Mouse (Mus musculus) left cerebral cortex, adult 11 months (tissue): ENCODE measurements around the gene Plekhj1.
"Not testable (repeated sequence)": the region's sequence is repeated elsewhere in the genome, so short reads cannot be mapped to it uniquely, and the experiment has no call there.

Experiments
- DNase-seq: peaks from one replicate; pipeline ENCODE4 v3.0.0; 2022; ENCODE audit warnings: low spot score

The Plekhj1 gene

GRCm38 (mm10) chr10:80798150-80799006, at the start of gene Plekhj1, which contains the start of gene Sf3a2:
Plekhj1 (minus strand) TSS chr10:80798626.
Sf3a2 (plus strand) TSS chr10:80798198.
- peak; percentile 90 for DNase-seq

GRCm38 (mm10) chr10:80845732-80846131, 47.3 kb upstream of the Plekhj1 start:
- DNase-seq, result no peak

- DNase-seq, result no peak
Measured at GRCm38 (mm10) chr10:80845055-80845693, 46.7 kb upstream of the Plekhj1 start.

- DNase-seq, result no peak
Measured at GRCm38 (mm10) chr10:80843931-80844547, 45.6 kb upstream of the Plekhj1 start, which contains the start of gene Lingo3. Lingo3 (minus strand) TSS chr10:80844039.

- DNase-seq, result no peak
Measured at GRCm38 (mm10) chr10:80843087-80843930, 44.9 kb upstream of the Plekhj1 start.

- DNase-seq, result peak; percentile 55
Measured at GRCm38 (mm10) chr10:80842334-80842733, 43.9 kb upstream of the Plekhj1 start.

- no peak for DNase-seq
Measured at GRCm38 (mm10) chr10:80841685-80842084, 43.3 kb upstream of the Plekhj1 start.

- no peak for DNase-seq
Measured at GRCm38 (mm10) chr10:80839848-80840247, 41.4 kb upstream of the Plekhj1 start.

- no peak for DNase-seq
Measured at GRCm38 (mm10) chr10:80838346-80838912, 40.0 kb upstream of the Plekhj1 start.

GRCm38 (mm10) chr10:80837827-80838226, 39.4 kb upstream of the Plekhj1 start:
- no peak for DNase-seq

- DNase-seq, result no peak
Measured at GRCm38 (mm10) chr10:80836949-80837379, 38.5 kb upstream of the Plekhj1 start.

- DNase-seq, result no peak
Measured at GRCm38 (mm10) chr10:80835617-80836016, 37.2 kb upstream of the Plekhj1 start.

GRCm38 (mm10) chr10:80832818-80833217, 34.4 kb upstream of the Plekhj1 start:
- DNase-seq, result no peak

GRCm38 (mm10) chr10:80831136-80831535, 32.7 kb upstream of the Plekhj1 start:
- DNase-seq, result no peak

- DNase-seq, result no peak
Measured at GRCm38 (mm10) chr10:80829359-80830278, 31.2 kb upstream of the Plekhj1 start.

- not testable (repeated sequence) for DNase-seq
Measured at GRCm38 (mm10) chr10:80828587-80828986, 30.2 kb upstream of the Plekhj1 start.

GRCm38 (mm10) chr10:80827870-80828420, 29.5 kb upstream of the Plekhj1 start:
- no peak for DNase-seq

GRCm38 (mm10) chr10:80827063-80827869, 28.8 kb upstream of the Plekhj1 start:
- DNase-seq, result no peak
